Mouse (Mus musculus): ENCODE measurements at regions not wholly inside any gene's neighbourhood (a gene's known extent, or its start where the extent isn't known, plus 50 kb on each side); places are given as distances from the start of the nearest gene placed in this dataset.

DNA sequence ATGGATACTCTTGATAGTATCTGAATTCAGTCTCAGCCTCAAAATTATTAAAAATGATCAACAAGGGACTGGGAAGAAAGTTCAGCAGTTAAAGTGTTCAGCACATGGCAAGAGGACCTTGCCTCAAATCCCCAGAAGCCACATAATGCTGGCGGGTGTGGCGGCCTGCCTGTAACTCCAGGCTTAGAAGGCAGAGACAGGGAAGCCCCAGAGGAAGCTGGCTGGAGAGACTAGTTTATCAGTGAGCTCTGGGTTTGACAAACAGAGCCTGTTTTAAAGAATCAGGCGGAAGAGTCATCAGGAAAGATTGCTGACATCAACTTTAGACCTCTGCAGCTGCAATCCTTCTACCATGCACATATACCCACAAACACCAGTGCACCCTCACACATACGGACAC lies 52.1 kb upstream of the Fyn start:
- DNase-seq = no peak

DNA sequence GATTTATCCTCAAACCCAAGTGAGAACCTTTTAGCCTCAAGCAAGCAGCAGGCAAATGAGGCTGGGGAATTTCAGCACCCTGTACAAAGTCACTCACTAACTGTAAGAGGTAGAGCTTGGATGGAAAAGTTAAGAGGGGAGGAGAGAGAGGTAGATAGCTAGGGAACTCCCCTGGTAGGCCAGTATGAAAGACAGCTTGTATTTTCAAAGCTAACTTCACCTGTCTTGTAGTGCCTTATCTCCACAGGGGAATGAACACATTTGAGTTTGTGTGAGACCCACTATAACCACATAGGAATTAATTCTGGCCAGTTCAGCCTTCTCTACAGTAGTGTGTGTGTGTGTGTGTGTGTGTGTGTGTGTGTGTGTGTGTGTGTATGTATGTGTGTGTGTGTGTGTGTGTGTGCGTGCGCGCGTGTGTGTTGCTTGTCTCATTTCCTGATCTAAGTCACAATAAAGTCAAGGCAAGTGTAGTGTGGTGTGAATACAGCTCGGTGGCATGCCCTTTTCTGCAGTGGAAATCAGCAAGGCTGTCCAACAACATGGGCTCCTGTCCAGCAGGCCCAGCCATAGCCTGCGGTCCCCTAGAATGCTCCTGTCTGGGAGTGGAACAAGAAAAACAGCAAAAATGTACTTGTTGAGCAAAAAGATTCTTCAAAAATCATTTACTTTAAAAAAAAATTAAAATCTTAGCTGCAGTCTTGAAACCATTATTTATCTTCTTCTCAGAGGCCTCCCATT lies 53.1 kb upstream of the Fyn start:
- DNase-seq = no peak

GRCm38 (mm10) chr10:39311501-39311900 lies 57.2 kb upstream of the Fyn start:
- no peak for DNase-seq

DNA sequence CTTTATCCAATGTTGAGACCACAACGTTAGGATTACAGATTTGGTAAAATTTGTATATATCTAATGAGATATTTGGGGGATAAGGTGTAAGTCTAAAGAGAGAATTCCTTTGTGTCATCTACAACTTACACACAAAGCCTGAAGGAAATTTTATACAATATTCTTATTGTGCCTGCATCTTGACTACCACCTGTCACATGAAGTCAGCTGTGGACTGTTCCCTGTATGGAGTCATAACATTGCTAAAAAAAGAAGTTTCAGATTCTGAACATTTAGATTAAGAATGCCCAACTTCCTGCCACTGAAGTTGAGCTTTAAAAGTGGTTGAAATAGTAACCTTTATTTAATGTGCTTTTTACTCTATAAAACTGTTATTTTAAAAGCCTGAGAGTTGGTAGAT lies 60.1 kb upstream of the Fyn start:
- no peak for DNase-seq

GRCm38 (mm10) chr10:39292703-39293496 lies 75.8 kb upstream of the Fyn start:
- DNase-seq = no peak

- DNase-seq = no peak
These were observed 76.9 kb upstream of the Fyn start for GRCm38 (mm10) chr10:39291747-39292198.

- peak; percentile 27 for DNase-seq
These were observed 77.4 kb upstream of the Fyn start for GRCm38 (mm10) chr10:39291134-39291746.

GRCm38 (mm10) chr10:39290245-39290644 lies 78.4 kb upstream of the Fyn start:
- DNase-seq = no peak

DNA sequence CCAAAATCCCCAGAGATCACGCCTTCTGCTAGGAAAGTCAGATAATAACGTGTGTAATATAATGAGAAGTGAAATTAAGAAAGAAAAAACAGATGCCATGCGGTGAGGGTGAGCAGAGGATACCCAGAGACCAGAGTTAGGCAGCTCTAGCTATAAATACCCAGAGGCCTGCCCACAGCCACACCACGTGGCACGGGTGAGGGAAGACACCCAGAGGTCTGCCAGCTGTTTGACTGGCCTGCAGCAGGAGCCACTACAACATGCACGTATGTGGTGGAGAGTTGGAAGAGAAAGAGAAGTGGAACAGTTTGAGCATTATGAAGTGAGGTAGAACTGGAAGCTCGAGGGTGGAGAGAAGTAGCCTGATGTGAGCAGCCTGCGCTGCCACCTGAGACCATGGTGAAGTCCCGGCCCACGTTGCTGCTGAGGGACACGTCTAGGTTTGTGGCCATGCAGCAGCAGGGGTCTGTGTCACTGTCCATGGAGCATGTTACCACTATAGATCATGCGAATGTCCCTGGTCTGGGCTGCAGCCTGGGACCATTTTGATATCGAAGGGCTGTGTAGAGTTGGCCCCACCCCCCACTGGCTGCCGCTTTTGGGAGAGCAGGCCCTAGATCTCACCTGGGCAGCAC lies 88.2 kb upstream of the Fyn start:
- no peak for DNase-seq

GRCm38 (mm10) chr10:39274202-39274601 lies 94.5 kb upstream of the Fyn start:
- DNase-seq = no peak

- no peak for DNase-seq
These were observed 95.2 kb upstream of the Fyn start for GRCm38 (mm10) chr10:39273426-39273825.

DNA sequence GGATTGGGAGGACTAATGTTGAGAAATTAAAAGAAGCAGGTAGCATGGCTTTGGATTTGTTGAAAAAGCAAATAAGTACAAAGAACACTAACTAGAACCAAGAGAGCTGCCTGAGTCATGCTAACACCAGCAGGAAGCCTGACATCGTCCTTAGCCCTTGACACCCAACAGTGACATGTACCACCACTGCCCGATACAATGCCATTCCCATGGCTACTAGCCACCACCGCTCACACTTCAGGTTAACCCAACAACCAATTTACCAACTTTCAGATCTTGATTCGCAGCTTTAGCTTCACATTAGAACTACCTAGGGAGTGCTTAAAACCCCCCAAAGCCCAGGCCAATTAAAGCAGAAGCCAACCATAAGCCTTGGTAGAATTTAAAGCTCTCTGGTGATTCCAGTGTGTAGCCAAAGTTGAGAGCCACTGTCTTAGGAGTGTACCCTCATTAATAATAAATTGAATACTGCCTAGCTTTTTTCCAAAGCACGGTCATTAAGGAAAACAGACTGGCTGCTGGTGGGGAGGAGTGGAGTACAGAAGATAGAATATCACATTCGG lies 96.2 kb upstream of the Fyn start:
- no peak for DNase-seq

DNA sequence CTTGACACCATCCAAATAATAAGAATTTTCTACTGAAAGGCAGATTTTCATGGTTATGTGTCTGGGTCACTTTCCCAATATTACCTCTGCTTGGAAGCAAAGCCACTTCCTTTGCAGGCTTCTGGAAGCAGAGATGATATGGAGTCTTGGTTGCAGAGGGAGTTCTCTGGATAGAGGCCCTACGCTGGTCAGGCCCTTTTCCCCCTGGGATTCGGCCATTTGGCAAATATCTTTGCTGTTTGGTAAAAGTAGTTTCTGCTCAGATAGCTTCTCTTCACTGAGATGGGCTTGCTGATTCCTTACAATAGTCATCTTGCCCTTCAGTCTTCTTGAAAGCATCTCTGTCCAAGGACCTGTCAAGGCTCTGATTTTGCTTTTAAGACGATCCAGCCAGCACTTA lies 98.2 kb upstream of the Fyn start:
- DNase-seq = no peak

DNA sequence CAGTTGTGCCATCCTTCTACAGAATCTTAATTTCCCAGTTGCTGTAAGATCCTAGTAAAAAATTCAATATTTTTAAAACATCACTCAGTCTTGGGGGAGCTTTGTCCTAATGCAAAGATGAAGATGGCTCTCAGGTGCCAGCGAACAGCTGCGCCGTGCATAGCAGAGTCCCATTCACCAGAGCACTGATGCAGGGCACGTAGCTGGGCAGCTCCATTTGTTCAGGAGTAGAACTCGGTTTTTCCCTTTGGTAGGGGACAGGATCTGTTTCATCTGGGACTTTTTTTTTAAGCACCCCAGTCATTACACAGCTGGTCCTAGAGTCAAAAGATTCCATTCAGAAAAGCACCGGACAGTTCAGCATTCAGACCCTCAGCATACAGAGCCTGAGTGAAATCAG lies 101.4 kb upstream of the Fyn start:
- DNase-seq = no peak

GRCm38 (mm10) chr10:39266482-39266881 lies 102.2 kb upstream of the Fyn start:
- DNase-seq = peak; percentile 46

- DNase-seq = no peak
These were observed 98.9 kb upstream of the Ccn6 start for GRCm38 (mm10) chr10:39262466-39262865.

DNA sequence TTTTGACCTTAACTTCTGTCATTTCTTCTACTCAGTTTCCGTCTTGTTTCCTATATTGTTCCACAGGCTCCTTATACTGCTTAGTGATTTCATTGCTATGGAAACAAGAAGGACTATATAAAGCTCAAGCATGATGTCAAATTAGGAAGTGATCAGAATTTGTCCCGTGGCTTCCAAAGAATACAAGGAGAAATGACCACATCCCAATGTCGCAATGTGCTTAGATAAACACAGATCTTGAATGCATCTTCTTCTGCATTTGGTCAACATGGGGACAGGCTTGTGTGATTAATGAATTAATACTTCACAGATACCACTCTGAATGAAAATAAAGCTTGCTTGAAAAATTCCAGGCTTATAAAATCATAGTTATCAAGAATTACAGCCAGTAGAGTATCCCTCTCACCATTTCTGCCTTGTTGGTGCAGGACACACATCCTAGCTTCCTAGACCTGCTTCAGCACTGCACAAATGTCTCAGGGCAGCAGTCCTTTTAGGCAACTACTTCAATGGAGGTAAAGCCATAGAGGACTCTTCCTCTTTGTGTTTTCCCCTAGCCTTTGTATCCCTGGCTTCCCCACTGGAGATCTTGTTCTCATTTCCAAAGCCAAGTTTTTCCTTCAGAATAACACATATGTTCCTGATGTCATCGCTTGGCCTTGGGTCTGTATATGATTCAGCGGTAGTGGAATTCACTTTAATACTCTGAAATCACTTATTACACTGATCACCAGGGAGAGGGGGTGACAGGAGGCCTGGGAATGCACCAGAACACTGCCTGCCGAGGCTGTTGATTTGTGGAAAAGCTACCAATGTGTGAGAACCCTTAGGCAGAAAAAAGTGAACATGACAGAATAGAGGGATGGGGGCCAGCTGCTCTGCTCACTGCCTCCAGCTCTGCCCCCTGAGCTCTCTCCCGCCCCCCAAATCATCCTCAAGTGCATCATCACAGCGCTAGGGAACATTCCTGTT lies 97.9 kb upstream of the Ccn6 start:
- DNase-seq = no peak

DNA sequence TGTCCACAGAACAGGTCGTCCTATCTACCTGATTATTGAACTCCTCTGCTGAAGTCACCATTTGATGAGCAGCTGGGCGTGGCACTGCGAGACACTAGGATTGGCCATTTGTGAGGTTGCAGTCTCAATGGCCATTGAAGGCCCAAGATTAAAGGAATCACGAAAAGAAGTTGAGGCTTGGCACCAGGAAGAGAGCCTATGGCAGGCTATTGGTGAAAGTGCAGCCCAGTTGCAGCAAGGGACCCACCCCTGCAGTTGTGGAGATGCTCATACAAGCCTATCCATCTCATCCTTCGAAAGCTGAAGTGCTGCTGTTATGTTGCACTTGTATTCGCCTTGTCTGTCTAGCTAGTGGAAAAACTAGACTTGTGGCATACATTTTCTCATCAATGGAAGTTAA lies 96.5 kb upstream of the Ccn6 start:
- DNase-seq = no peak

GRCm38 (mm10) chr10:39257371-39258154 lies 94.0 kb upstream of the Ccn6 start:
- DNase-seq = no peak

- no peak for DNase-seq
These were observed 91.0 kb upstream of the Ccn6 start for GRCm38 (mm10) chr10:39254561-39254960.

DNA sequence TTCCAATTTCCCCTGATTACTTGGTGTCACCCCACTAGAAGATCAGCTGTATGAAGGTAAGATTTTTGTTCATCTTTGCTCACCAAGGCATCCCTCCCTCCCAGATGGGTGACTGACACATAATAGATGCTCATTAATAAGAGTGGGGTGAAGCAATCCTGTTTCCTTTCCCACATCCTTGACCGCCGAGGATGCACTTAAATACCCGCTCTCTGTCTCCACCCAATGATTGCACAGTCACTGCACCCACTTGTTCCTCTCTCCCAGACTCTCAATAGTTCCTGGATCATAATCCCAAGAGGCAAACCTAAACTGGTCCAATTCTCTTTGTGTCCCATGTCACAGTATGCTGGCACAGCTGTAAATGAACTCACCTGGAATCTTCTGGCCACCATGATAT lies 86.4 kb upstream of the Ccn6 start:
- DNase-seq = no peak
